Mouse (Mus musculus) bone marrow macrophage, adult 2 months (primary cell): ENCODE results near the gene Dlgap1. TPM values are rescaled to one million over a fixed set of nuclear protein-coding genes. Genes with fewer than 3 reads are reported as not detected.
"Not testable (repeated sequence)": the region's sequence is repeated elsewhere in the genome, so short reads cannot be mapped to it uniquely, and the experiment has no call there.

Source experiments
- H3K27ac ChIP-seq: 2 replicates; pipeline ENCODE4 v1.5.1; 2012; ENCODE audit warnings: low read depth, low read length; ENCODE audit not compliant: insufficient read depth
- H3K4me1 ChIP-seq: 2 replicates; pipeline ENCODE4 v1.6.1; 2012; ENCODE audit warnings: low read length; ENCODE audit not compliant: control insufficient read depth, insufficient read depth
- H3K4me3 ChIP-seq: 2 replicates; pipeline ENCODE4 v1.5.1; 2012; ENCODE audit warnings: mild to moderate bottlenecking, low read length, moderate library complexity; ENCODE audit not compliant: insufficient read depth
- CTCF ChIP-seq: IDR thresholded peaks from 2 replicates; pipeline ENCODE4 v1.5.1; 2012; ENCODE audit warnings: low read depth, mild to moderate bottlenecking, low read length, moderate library complexity
- POLR2A ChIP-seq: IDR thresholded peaks from 2 replicates; pipeline ENCODE4 v1.6.1; 2012; ENCODE audit warnings: mild to moderate bottlenecking, low read depth, low read length, borderline replicate concordance
- polyA plus RNA-seq: library from polyadenylated mRNA; stranded (reverse); fragments of >200 nt; gene quantifications from 2 replicates; pipeline ENCODE4 v1.2.4, GENCODE M21; 2012; ENCODE audit not compliant: missing spikeins, insufficient read depth, insufficient read length

Dlgap1 gene
- polyA plus RNA-seq, 1 experiment: not detected

GRCm38 (mm10) chr17:70828180-70828528 lies 859.3 kb downstream of the Dlgap1 start:
- H3K4me3 ChIP-seq: no peak overlapping the region
- TF ChIP-seq CTCF: no peak
- no peak for TF ChIP-seq POLR2A
- H3K4me1 ChIP-seq: peaks cover 36% of the 10 kb centered on the region
- peak overlapping the region; percentile 93; the same call in 1 of the 2 replicates for H3K27ac ChIP-seq

GRCm38 (mm10) chr17:70828569-70828968 lies 859.7 kb downstream of the Dlgap1 start:
- H3K27ac ChIP-seq: peak overlapping the region; percentile 93
- H3K4me3 ChIP-seq: no peak overlapping the region
- TF ChIP-seq POLR2A (no peak), CTCF (no peak)
- peaks cover 36% of the 10 kb centered on the region for H3K4me1 ChIP-seq

- Histone ChIP-seq H3K27ac (peak overlapping the region; percentile 93), H3K4me1 (peaks cover 36% of the 10 kb centered on the region), H3K4me3 (no peak overlapping the region)
- TF ChIP-seq CTCF: no peak
- TF ChIP-seq POLR2A: no peak
Observed at GRCm38 (mm10) chr17:70829217-70829616, 860.3 kb downstream of the Dlgap1 start.

GRCm38 (mm10) chr17:70829943-70830715 lies 861.3 kb downstream of the Dlgap1 start:
- peak overlapping the region; percentile 100 for H3K27ac ChIP-seq
- TF ChIP-seq POLR2A (no peak), CTCF (no peak)
- H3K4me3 ChIP-seq: no peak overlapping the region
- peaks cover 36% of the 10 kb centered on the region for H3K4me1 ChIP-seq

- peak overlapping the region; percentile 18; the same call in 1 of the 2 replicates for H3K4me3 ChIP-seq
- 0 out of 2 replicates have a peak, but pooled peaks have one; percentile 56 for TF ChIP-seq POLR2A
- TF ChIP-seq CTCF: no peak
- H3K4me1 ChIP-seq: peaks cover 43% of the 10 kb centered on the region
- H3K27ac ChIP-seq: peak overlapping the region; percentile 100
Observed at GRCm38 (mm10) chr17:70831591-70831990, 862.7 kb downstream of the Dlgap1 start.

GRCm38 (mm10) chr17:70832544-70832943 lies 863.7 kb downstream of the Dlgap1 start:
- Histone ChIP-seq H3K4me3 (peak overlapping the region; percentile 90), H3K27ac (peak overlapping the region; percentile 100), H3K4me1 (peaks cover 49% of the 10 kb centered on the region)
- TF ChIP-seq CTCF (no peak), POLR2A (no peak)

- TF ChIP-seq POLR2A (no peak), CTCF (no peak)
- Histone ChIP-seq H3K4me1 (peaks cover 49% of the 10 kb centered on the region), H3K27ac (peak overlapping the region; percentile 98), H3K4me3 (peak overlapping the region; percentile 90)
Observed at GRCm38 (mm10) chr17:70834430-70834965, 865.6 kb downstream of the Dlgap1 start.

- H3K4me3 ChIP-seq: peak overlapping the region; percentile 90
Observed at GRCm38 (mm10) chr17:70835071-70835790, 866.4 kb downstream of the Dlgap1 start.

GRCm38 (mm10) chr17:70836820-70837219 lies 867.9 kb downstream of the Dlgap1 start:
- Histone ChIP-seq H3K4me3 (peak overlapping the region; percentile 3; the same call in 1 of the 2 replicates), H3K4me1 (peaks cover 29% of the 10 kb centered on the region), H3K27ac (peak overlapping the region; percentile 25; the same call in 1 of the 2 replicates)
- no peak for TF ChIP-seq CTCF
- TF ChIP-seq POLR2A: no peak

More at GRCm38 (mm10) chr17:70835071-70835790, 866.4 kb downstream of the Dlgap1 start:
- TF ChIP-seq CTCF (no peak), POLR2A (no peak)
- H3K4me1 ChIP-seq: peaks cover 43% of the 10 kb centered on the region
- peak overlapping the region; percentile 98 for H3K27ac ChIP-seq

- not testable (repeated sequence) for H3K27ac ChIP-seq, H3K4me3 ChIP-seq
- peaks cover 23% of the 10 kb centered on the region for H3K4me1 ChIP-seq
Observed at GRCm38 (mm10) chr17:70837474-70837873, 868.6 kb downstream of the Dlgap1 start.
